Mouse (Mus musculus) intestine, embryonic 14.5 days (tissue): ENCODE data around the gene Ms4a10. TPM values are rescaled to one million over a fixed set of nuclear protein-coding genes. Genes with fewer than 3 reads are reported as not detected.

Experiments used
- ATAC-seq: fragments of 200-750 bp; cut with Nextera tagmentation; replicated peaks from 2 replicates; pipeline ENCODE4 v1.8.0; 2017; ENCODE audit warnings: low read depth, moderate number of reproducible peaks, moderate TSS enrichment, moderate library complexity; ENCODE audit not compliant: low FRiP score, low TSS enrichment
- DNase-seq: peaks from one replicate; pipeline ENCODE4 v3.0.0-alpha.2; 2018; ENCODE audit warnings: low spot score
- H3K27ac ChIP-seq: fragments of 300-500 bp; sonication (generic); 2 replicates; pipeline ENCODE4 v1.5.1; 2014; ENCODE audit warnings: low read depth, mild to moderate bottlenecking, control low read depth
- H3K27me3 ChIP-seq: fragments of 300-500 bp; sonication (generic); replicated peaks from 2 replicates; pipeline ENCODE4 v1.6.1; 2014; ENCODE audit warnings: low read length, control low read depth; ENCODE audit not compliant: control insufficient read depth, insufficient read depth
- H3K36me3 ChIP-seq: fragments of 300-500 bp; sonication (generic); 2 replicates; pipeline ENCODE4 v1.6.1; 2014; ENCODE audit warnings: low read length, control low read depth; ENCODE audit not compliant: control insufficient read depth, insufficient read depth
- H3K4me1 ChIP-seq: fragments of 300-500 bp; sonication (generic); replicated peaks from 2 replicates; pipeline ENCODE4 v1.6.1; 2014; ENCODE audit warnings: low read length, control low read depth, mixed read lengths; ENCODE audit not compliant: control insufficient read depth, insufficient read depth
- H3K4me2 ChIP-seq: fragments of 300-500 bp; sonication (generic); 2 replicates; pipeline ENCODE4 v1.6.1; 2014; ENCODE audit warnings: low read length
- H3K4me3 ChIP-seq: fragments of 300-500 bp; sonication (generic); 2 replicates; pipeline ENCODE4 v1.5.1; 2014; ENCODE audit warnings: low read depth, low read length, control low read depth, mixed read lengths
- H3K9ac ChIP-seq: fragments of 300-500 bp; sonication (generic); 2 replicates; pipeline ENCODE4 v1.6.1; 2014; ENCODE audit warnings: mild to moderate bottlenecking, low read length
- H3K9me3 ChIP-seq: fragments of 300-500 bp; sonication (generic); 2 replicates; pipeline ENCODE4 v1.6.1; 2016; ENCODE audit warnings: low read length, control low read depth; ENCODE audit not compliant: control insufficient read depth
- WGBS: fragments of 180-500 bp; shearing (Covaris S2); extraction: QIAGEN DNeasy Blood & Tissue Kit; methylation state at CpG from one replicate; pipeline ENCODE4 v1.1.7; 2014; 5-methylcytosine and 5-hydroxymethylcytosine counted together
- polyA plus RNA-seq: library from polyadenylated mRNA; unstranded; fragments of >200 nt; fragmentation: Nextera tagmentation; extraction: Ambion mirVana; gene quantifications from 2 replicates; pipeline ENCODE4 v1.2.1, GENCODE M21; 2014

Ms4a10 gene
- polyA plus RNA-seq, 1 experiment from 2014 or later: 7.9 TPM

- WGBS: 34% methylated on average over 9 of the region's 9 CpGs
- Histone ChIP-seq H3K4me1 (peaks cover 36% of the 10 kb centered on the region), H3K27ac (peak overlapping the region; percentile 67), H3K4me2 (peak overlapping the region; percentile 84), H3K36me3 (peaks cover 17% of the 10 kb centered on the region), H3K9me3 (no peaks in the 10 kb centered on the region), H3K9ac (peak overlapping the region; percentile 37; the same call in 1 of the 2 replicates), H3K27me3 (no peaks in the 10 kb centered on the region), H3K4me3 (peak overlapping the region; percentile 63)
- DNase-seq (no peak), ATAC-seq (no peak)
These were observed 24.9 kb downstream of the Ms4a10 start for GRCm38 (mm10) chr19:10949558-10949957.

- ATAC-seq (peak; percentile 97), DNase-seq (peak; percentile 98)
- H3K4me3 ChIP-seq: peak within 1 kb of the TSS; percentile 63
- H3K27me3 ChIP-seq: no peaks in the 10 kb centered on the region
- H3K4me1 ChIP-seq: peaks cover 36% of the 10 kb centered on the region
- peak within 1 kb of the TSS; percentile 74 for H3K9ac ChIP-seq
- peak within 1 kb of the TSS; percentile 84 for H3K4me2 ChIP-seq
- no peaks in the 10 kb centered on the region for H3K9me3 ChIP-seq
- H3K27ac ChIP-seq: peak within 1 kb of the TSS; percentile 67
- WGBS: 0% methylated on average over 30 of the region's 30 CpGs
- H3K36me3 ChIP-seq: peaks cover 21% of the 10 kb centered on the region
These were observed 25.4 kb downstream of the Ms4a10 start, which contains the start of gene Ccdc86 for GRCm38 (mm10) chr19:10949112-10949511. Ccdc86 (minus strand) TSS chr19:10949266.

GRCm38 (mm10) chr19:10948416-10948815, 26.1 kb downstream of the Ms4a10 start:
- H3K27me3 ChIP-seq: no peaks in the 10 kb centered on the region
- peaks cover 36% of the 10 kb centered on the region for H3K4me1 ChIP-seq
- no peak overlapping the region for H3K27ac ChIP-seq
- peak overlapping the region; percentile 74 for H3K9ac ChIP-seq
- peaks cover 28% of the 10 kb centered on the region for H3K36me3 ChIP-seq
- H3K4me3 ChIP-seq: peak overlapping the region; percentile 63
- DNase-seq (peak; percentile 64), ATAC-seq (no peak)
- WGBS: 0% methylated on average over 20 of the region's 20 CpGs
- H3K9me3 ChIP-seq: no peaks in the 10 kb centered on the region
- peak overlapping the region; percentile 84 for H3K4me2 ChIP-seq

- WGBS: 93% methylated on average over 5 of the region's 5 CpGs
- peak overlapping the region; percentile 74 for H3K9ac ChIP-seq
- H3K27me3 ChIP-seq: no peaks in the 10 kb centered on the region
- peak overlapping the region; percentile 63 for H3K4me3 ChIP-seq
- H3K27ac ChIP-seq: no peak overlapping the region
- H3K4me2 ChIP-seq: peak overlapping the region; percentile 84
- H3K36me3 ChIP-seq: peaks cover 40% of the 10 kb centered on the region
- peaks cover 28% of the 10 kb centered on the region for H3K4me1 ChIP-seq
- no peak for ATAC-seq
- H3K9me3 ChIP-seq: no peaks in the 10 kb centered on the region
- DNase-seq: no peak
These were observed 27.3 kb downstream of the Ms4a10 start for GRCm38 (mm10) chr19:10947219-10947618.

- H3K9ac ChIP-seq: no peak overlapping the region; the same call in 1 of the 2 replicates
- H3K27ac ChIP-seq: no peak overlapping the region
- H3K4me2 ChIP-seq: peak overlapping the region; percentile 84; the same call in 1 of the 2 replicates
- H3K4me3 ChIP-seq: 0 out of 2 replicates have a peak overlapping the region, but pooled peaks have one; percentile 63
- ATAC-seq: no peak
- peaks cover 45% of the 10 kb centered on the region for H3K36me3 ChIP-seq
- no peaks in the 10 kb centered on the region for H3K9me3 ChIP-seq
- no peak for DNase-seq
- 85% methylated on average over 3 of the region's 3 CpGs for WGBS
- H3K27me3 ChIP-seq: no peaks in the 10 kb centered on the region
- peaks cover 21% of the 10 kb centered on the region for H3K4me1 ChIP-seq
These were observed 28.0 kb downstream of the Ms4a10 start for GRCm38 (mm10) chr19:10946506-10946905.

GRCm38 (mm10) chr19:10943955-10944354, 30.5 kb downstream of the Ms4a10 start:
- WGBS: 82% methylated on average over 3 of the region's 3 CpGs
- Histone ChIP-seq H3K9me3 (no peaks in the 10 kb centered on the region), H3K4me1 (peaks cover 25% of the 10 kb centered on the region), H3K27me3 (no peaks in the 10 kb centered on the region), H3K36me3 (peaks cover 45% of the 10 kb centered on the region), H3K9ac (no peak overlapping the region), H3K4me3 (no peak overlapping the region), H3K4me2 (no peak overlapping the region), H3K27ac (no peak overlapping the region)
- ATAC-seq (no peak), DNase-seq (no peak)

GRCm38 (mm10) chr19:10940801-10941457, 33.5 kb downstream of the Ms4a10 start:
- no peaks in the 10 kb centered on the region for H3K9me3 ChIP-seq
- WGBS: 5% methylated on average over 40 of the region's 40 CpGs
- peak; percentile 52 for ATAC-seq

GRCm38 (mm10) chr19:10940097-10940800, 34.2 kb downstream of the Ms4a10 start:
- Histone ChIP-seq H3K9me3 (no peaks in the 10 kb centered on the region), H3K9ac (peak overlapping the region; percentile 46), H3K36me3 (peaks cover 35% of the 10 kb centered on the region), H3K4me3 (peak overlapping the region; percentile 29), H3K27ac (no peak overlapping the region), H3K4me2 (peak overlapping the region; percentile 77), H3K4me1 (peaks cover 8% of the 10 kb centered on the region), H3K27me3 (no peaks in the 10 kb centered on the region)
- DNase-seq (peak; percentile 85), ATAC-seq (peak; percentile 90)
- WGBS: 19% methylated on average over 37 of the region's 37 CpGs

More at GRCm38 (mm10) chr19:10940801-10941457, 33.5 kb downstream of the Ms4a10 start:
- peak overlapping the region; percentile 46 for H3K9ac ChIP-seq
- peak overlapping the region; percentile 77 for H3K4me2 ChIP-seq
- no peaks in the 10 kb centered on the region for H3K27me3 ChIP-seq
- peak overlapping the region; percentile 29 for H3K4me3 ChIP-seq
- H3K27ac ChIP-seq: no peak overlapping the region
- peaks cover 8% of the 10 kb centered on the region for H3K4me1 ChIP-seq
- DNase-seq: peak; percentile 74
- H3K36me3 ChIP-seq: peaks cover 38% of the 10 kb centered on the region
